Mouse (Mus musculus): ENCODE results near the gene Hspa5.
"Not testable (repeated sequence)": the region's sequence is repeated elsewhere in the genome, so short reads cannot be mapped to it uniquely, and the experiment has no call there.

Gene Hspa5

GRCm38 (mm10) chr2:34805364-34805950 is 33.7 kb downstream of the Hspa5 start:
- DNase-seq (ENCODE audit: low spot score in 2 of 2), result no peak

GRCm38 (mm10) chr2:34808057-34808456 is 36.3 kb downstream of the Hspa5 start:
- DNase-seq (ENCODE audit: low spot score in 2 of 2), result no peak

- no peak for DNase-seq (ENCODE audit: low spot score in 2 of 2)
These were observed 37.8 kb downstream of the Hspa5 start for GRCm38 (mm10) chr2:34809568-34809967.

GRCm38 (mm10) chr2:34810775-34811174 is 39.0 kb downstream of the Hspa5 start:
- DNase-seq (ENCODE audit: low spot score in 2 of 2), result no peak

- DNase-seq (ENCODE audit: low spot score in 2 of 2), result no peak
These were observed 40.9 kb downstream of the Hspa5 start for GRCm38 (mm10) chr2:34812706-34813105.

- DNase-seq (ENCODE audit: low spot score in 2 of 2), result not testable (repeated sequence)
These were observed 44.1 kb downstream of the Hspa5 start for GRCm38 (mm10) chr2:34815893-34816292.

- no peak for DNase-seq (ENCODE audit: low spot score in 2 of 2)
These were observed 46.7 kb downstream of the Hspa5 start for GRCm38 (mm10) chr2:34818492-34818891.

GRCm38 (mm10) chr2:34825827-34826459 is 54.2 kb downstream of the Hspa5 start, which contains the start of gene Fbxw2:
Gene Fbxw2, minus strand, starts transcription at chr2:34826311.
- peak; percentile 81 to 92 for DNase-seq (ENCODE audit: low spot score in 2 of 2)

GRCm38 (mm10) chr2:34826460-34827231 is 54.9 kb downstream of the Hspa5 start:
- no peak for DNase-seq (ENCODE audit: low spot score in 2 of 2)

All from cerebellum, postnatal 4 days (tissue).